Mouse (Mus musculus): Measurements from ENCODE around the gene U90926. TPM values are rescaled to one million over a fixed set of nuclear protein-coding genes. Genes with fewer than 3 reads are reported as not detected.

The U90926 gene
- total RNA-seq (2023): not detected

DNA sequence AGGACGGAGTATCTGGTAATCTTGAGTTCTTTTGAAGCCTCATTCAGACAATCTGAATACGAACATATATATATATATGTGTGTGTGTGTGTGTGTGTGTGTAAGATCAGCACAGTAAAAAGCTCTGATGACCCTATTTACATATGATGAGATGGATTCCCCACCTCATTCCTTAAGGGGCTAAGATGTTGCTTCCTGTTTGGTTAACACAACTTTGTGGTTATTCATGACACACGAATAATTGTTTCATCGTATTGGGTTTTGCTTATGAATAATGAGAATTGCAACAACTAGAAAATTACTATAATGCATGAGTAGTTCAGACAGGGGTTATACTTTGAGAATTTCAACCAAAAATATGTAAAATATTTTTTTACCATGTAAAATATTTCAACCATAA is at the start of gene U90926:
TSS of gene U90926 (minus strand) at position 101 of the 400 bp plus-strand sequence.

DNA sequence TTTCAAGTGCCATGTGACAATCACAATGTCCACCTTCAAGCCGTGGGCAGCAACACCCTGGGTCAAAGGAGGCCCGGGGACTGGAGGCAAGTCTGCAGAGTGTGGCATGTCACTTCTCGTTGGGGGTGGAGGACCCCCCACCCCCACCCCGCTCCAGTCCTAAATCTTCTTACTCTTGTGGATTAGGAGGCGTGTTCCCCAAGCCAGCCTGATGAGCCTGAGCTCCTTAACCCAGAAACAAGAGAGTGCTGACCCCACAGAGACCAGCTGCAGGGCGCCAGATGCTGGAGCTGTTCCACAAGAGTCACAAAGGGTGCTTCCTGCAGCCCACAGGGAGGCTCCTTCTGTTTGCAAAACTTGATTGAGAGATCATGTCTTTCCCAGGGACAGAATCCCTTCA is 41.0 kb upstream of the U90926 start, which contains the start of gene Ppef2:
TSS of gene Ppef2 (minus strand) at position 61 of the 400 bp plus-strand sequence.

Other genes with a start within 250 kb of the U90926 start
- gene Odaph, start 227.9 kb downstream of the U90926 start, total RNA-seq (2023): not detected
- gene Cdkl2, start 171.5 kb downstream of the U90926 start, total RNA-seq (2023): 1 to 10 TPM; 3.5 TPM
- gene G3bp2, start 131.7 kb downstream of the U90926 start, total RNA-seq (2023): 100 to 1,000 TPM; 126 to 129 TPM
- gene Uso1, start 77.5 kb downstream of the U90926 start, total RNA-seq (2023): 10 to 100 TPM; 62.4 to 63.9 TPM
- gene Ppef2, start 40.9 kb upstream of the U90926 start, total RNA-seq (2023): under 1 TPM in 1 of 2 experiments, not detected in 1; 0.18 TPM
- 1 to 10 TPM; 6.4 to 7.4 TPM for gene Naaa, start 62.8 kb upstream of the U90926 start, total RNA-seq (2023)
- 10 to 100 TPM; 69.2 to 76.7 TPM for gene Sdad1, start 95.1 kb upstream of the U90926 start, total RNA-seq (2023)
- gene Cxcl9, start 112.7 kb upstream of the U90926 start, total RNA-seq (2023): 1 to 10 TPM in 1 of 2 experiments, under 1 TPM in 1; 0.74 to 1.3 TPM
- gene Art3, start 116.4 kb upstream of the U90926 start, total RNA-seq (2023): not detected
- gene Cxcl10, start 133.5 kb upstream of the U90926 start, total RNA-seq (2023): 1 to 10 TPM; 1.6 to 2.7 TPM
- gene Nup54, start 219.8 kb upstream of the U90926 start, total RNA-seq (2023): 10 to 100 TPM; 49.9 to 60.1 TPM